Mouse (Mus musculus): ENCODE measurements at regions not wholly inside any gene's neighbourhood (a gene's known extent, or its start where the extent isn't known, plus 50 kb on each side); places are given as distances from the start of the nearest gene placed in this dataset.

DNA sequence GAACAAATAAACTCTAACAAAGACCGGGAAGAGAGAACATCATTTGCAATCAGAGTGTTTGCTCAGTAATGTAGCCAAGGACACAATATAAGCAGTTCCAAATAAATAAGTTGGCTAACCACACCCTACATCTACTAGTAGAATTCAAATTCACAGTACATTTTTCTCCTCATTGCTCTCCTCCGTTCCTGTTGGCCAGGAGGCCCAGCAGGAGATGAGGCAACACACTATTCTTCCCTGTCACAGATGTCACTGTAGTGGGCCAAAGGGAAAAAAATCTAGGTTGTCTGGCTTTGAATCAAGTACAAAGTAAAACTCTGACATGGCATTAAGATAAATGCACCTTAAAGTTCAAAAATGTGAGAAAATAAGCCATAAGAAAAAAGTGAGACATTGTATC lies 1526.0 kb upstream of the Slc7a12 start:
- DNase-seq, result peak; percentile 36 to 51
